Mouse (Mus musculus) forebrain, postnatal 0 days (tissue): Measurements from ENCODE around the gene Haus6. TPM values are rescaled to one million over a fixed set of nuclear protein-coding genes. Genes with fewer than 3 reads are reported as not detected.

Experiments
- ATAC-seq: fragments of 200-750 bp; cut with Nextera tagmentation; 2 replicates; pipeline ENCODE4 v1.8.0; 2017; ENCODE audit warnings: mild to moderate bottlenecking, moderate library complexity
- DNase-seq: peaks from one replicate; pipeline ENCODE4 v3.0.0-alpha.2; 2015
- H3K27ac ChIP-seq: fragments of 300-500 bp; sonication (generic); 2 replicates; pipeline ENCODE4 v1.5.1; 2014; ENCODE audit warnings: low read depth, mild to moderate bottlenecking, antibody characterized with exemption, low read length, moderate library complexity, mixed read lengths
- H3K27me3 ChIP-seq: fragments of 300-500 bp; sonication (generic); 2 replicates; pipeline ENCODE4 v1.6.1; 2014; ENCODE audit warnings: mild to moderate bottlenecking, low read length, mixed read lengths; ENCODE audit not compliant: insufficient read depth
- H3K36me3 ChIP-seq: fragments of 300-500 bp; sonication (generic); 2 replicates; pipeline ENCODE4 v1.6.1; 2014; ENCODE audit warnings: mild to moderate bottlenecking, moderate library complexity; ENCODE audit not compliant: insufficient read depth
- H3K4me1 ChIP-seq: fragments of 300-500 bp; sonication (generic); 2 replicates; pipeline ENCODE4 v1.6.1; 2014; ENCODE audit warnings: antibody characterized with exemption; ENCODE audit not compliant: insufficient read depth
- H3K4me2 ChIP-seq: fragments of 300-500 bp; sonication (generic); 2 replicates; pipeline ENCODE4 v1.6.1; 2014; ENCODE audit warnings: low read depth, mild to moderate bottlenecking, moderate library complexity
- H3K4me3 ChIP-seq: fragments of 300-500 bp; sonication (generic); 2 replicates; pipeline ENCODE4 v1.5.1; 2014; ENCODE audit warnings: low read depth, low read length, mixed read lengths
- H3K9ac ChIP-seq: fragments of 300-500 bp; sonication (generic); 2 replicates; pipeline ENCODE4 v1.6.1; 2014; ENCODE audit warnings: mild to moderate bottlenecking
- H3K9me3 ChIP-seq: fragments of 300-500 bp; sonication (generic); 2 replicates; pipeline ENCODE4 v1.6.1; 2016; ENCODE audit warnings: low read length
- CTCF ChIP-seq: sonication (generic); IDR thresholded peaks from 2 replicates; pipeline ENCODE4 v1.5.1; 2016; ENCODE audit warnings: antibody characterized with exemption, control low read depth, low read depth
- WGBS: fragments of 180-500 bp; shearing (Covaris S2); extraction: QIAGEN DNeasy Blood & Tissue Kit; methylation state at CpG from one replicate; pipeline ENCODE4 v1.1.7; 2014; 5-methylcytosine and 5-hydroxymethylcytosine counted together
- polyA plus RNA-seq: library from polyadenylated mRNA; unstranded; fragments of >200 nt; fragmentation: Nextera tagmentation; extraction: Ambion mirVana; gene quantifications from 2 replicates; pipeline ENCODE4 v1.2.1, GENCODE M21; 2015
- total RNA-seq: library from RNA; depleted of rRNA; stranded (reverse); fragments of >200 nt; gene quantifications from 2 replicates; pipeline ENCODE4 v1.2.3, GENCODE M21; 2014; rRNA removed

Gene Haus6
- total and polyA plus RNA-seq, 2 experiments from 2014 or later: 4.3 to 11.4 TPM

DNA sequence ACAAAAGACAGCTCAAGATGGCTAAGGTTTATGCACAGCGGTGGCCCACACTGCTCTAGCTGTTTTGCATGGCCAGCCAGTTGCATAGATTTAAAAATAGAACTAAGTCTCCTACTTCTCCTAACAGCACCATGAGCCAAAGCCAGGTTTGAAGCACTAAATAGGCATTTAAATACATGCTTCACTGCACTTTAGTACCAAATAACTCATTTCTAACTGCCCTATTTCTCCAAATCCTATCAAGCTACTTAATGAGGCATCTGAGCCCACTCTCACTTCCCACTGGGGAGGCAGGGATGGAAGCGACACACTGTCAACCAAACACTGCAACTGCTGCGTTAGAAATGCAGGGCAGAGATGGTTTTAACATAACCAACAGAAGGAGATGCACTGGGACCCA, 67.9 kb downstream of the Haus6 start:
- no peaks in the 10 kb centered on the region for H3K9me3 ChIP-seq
- no peaks in the 10 kb centered on the region for H3K27me3 ChIP-seq
- WGBS: 30% methylated on average over 3 of the region's 3 CpGs
- H3K27ac ChIP-seq: no peak overlapping the region
- no peak overlapping the region for H3K4me3 ChIP-seq
- no peak for ATAC-seq
- no peaks in the 10 kb centered on the region for H3K4me1 ChIP-seq
- no peak for TF ChIP-seq CTCF
- no peak overlapping the region for H3K9ac ChIP-seq
- no peak overlapping the region for H3K4me2 ChIP-seq
- no peak for DNase-seq
- H3K36me3 ChIP-seq: no peaks in the 10 kb centered on the region

DNA sequence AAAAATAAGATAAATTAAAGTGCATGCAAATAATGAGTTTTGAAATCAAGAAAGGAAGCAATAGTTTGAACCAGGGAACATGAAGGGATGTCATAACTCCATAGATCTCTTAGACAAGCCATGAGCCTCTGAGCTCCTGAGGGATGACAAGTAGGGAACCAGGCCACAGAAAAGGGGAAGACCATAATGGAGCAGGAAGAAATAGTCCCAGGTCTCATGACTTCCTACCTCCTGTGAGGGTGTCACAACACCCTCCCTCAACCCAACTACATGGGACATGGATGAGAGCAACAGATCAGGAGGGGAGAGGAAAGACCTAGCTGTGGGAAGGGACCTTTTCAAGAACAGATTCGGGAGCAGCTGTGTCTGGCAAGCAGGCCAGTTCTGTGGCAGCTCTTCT, 70.3 kb downstream of the Haus6 start:
- no peak for TF ChIP-seq CTCF
- no peak overlapping the region for H3K27ac ChIP-seq
- no peak overlapping the region for H3K4me3 ChIP-seq
- H3K9me3 ChIP-seq: no peaks in the 10 kb centered on the region
- WGBS: 90% methylated on average over 1 of the region's 1 CpGs
- no peaks in the 10 kb centered on the region for H3K27me3 ChIP-seq
- H3K9ac ChIP-seq: no peak overlapping the region
- DNase-seq (no peak), ATAC-seq (no peak)
- no peaks in the 10 kb centered on the region for H3K4me1 ChIP-seq
- no peak overlapping the region for H3K4me2 ChIP-seq
- H3K36me3 ChIP-seq: no peaks in the 10 kb centered on the region

DNA sequence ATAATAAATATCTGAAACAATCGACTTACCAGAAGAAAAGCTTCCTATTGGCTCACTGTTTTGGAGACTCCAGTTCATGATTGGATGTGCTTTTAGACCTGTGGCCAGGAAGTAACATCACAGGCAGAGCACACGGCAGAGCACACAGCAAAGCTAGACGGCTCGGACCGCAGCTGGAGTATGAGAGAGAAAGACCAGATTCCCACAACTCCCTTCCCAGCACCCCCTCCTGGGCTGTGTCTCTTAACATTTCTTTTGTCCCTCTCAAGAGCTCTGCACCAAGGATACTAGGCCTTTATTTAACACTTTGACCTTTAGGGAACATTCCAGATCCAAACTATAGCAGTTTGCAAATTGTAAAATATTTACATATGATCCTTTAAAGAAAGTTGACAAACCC, 72.9 kb downstream of the Haus6 start:
- H3K27me3 ChIP-seq: no peaks in the 10 kb centered on the region
- DNase-seq: no peak
- H3K4me1 ChIP-seq: no peaks in the 10 kb centered on the region
- no peak overlapping the region for H3K9ac ChIP-seq
- H3K27ac ChIP-seq: no peak overlapping the region
- no peak overlapping the region for H3K4me3 ChIP-seq
- H3K9me3 ChIP-seq: no peaks in the 10 kb centered on the region
- H3K36me3 ChIP-seq: no peaks in the 10 kb centered on the region
- no peak overlapping the region for H3K4me2 ChIP-seq
- TF ChIP-seq CTCF: no peak
- ATAC-seq: no peak
- 93% methylated on average over 5 of the region's 5 CpGs for WGBS

DNA sequence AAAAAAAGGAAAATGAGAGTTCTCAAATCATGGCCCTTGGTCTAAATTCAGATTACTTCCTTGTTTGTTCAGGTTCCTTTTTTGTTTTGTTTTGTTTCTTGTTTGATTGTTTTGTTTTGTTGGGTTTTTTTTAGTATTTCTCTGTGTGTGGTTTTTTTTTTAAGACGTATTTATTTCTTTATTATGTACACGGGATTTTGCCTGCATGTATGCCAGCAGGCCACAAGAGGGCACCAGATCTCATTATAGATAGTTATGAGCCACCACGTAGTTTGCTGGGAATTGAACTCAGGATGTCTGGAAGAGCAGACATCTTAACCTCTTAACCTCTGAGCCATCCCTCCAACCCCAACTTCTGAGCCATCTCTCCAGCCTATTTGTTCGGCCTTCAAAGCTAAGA, 73.9 kb downstream of the Haus6 start:
- no peak overlapping the region for H3K9ac ChIP-seq
- H3K4me3 ChIP-seq: no peak overlapping the region
- no peak overlapping the region for H3K4me2 ChIP-seq
- no peak for ATAC-seq
- H3K27ac ChIP-seq: no peak overlapping the region
- DNase-seq: peak; percentile 35
- H3K9me3 ChIP-seq: no peaks in the 10 kb centered on the region
- no peaks in the 10 kb centered on the region for H3K4me1 ChIP-seq
- peak; percentile 58 for TF ChIP-seq CTCF
- WGBS: 43% methylated on average over 4 of the region's 4 CpGs
- no peaks in the 10 kb centered on the region for H3K27me3 ChIP-seq
- H3K36me3 ChIP-seq: no peaks in the 10 kb centered on the region

DNA sequence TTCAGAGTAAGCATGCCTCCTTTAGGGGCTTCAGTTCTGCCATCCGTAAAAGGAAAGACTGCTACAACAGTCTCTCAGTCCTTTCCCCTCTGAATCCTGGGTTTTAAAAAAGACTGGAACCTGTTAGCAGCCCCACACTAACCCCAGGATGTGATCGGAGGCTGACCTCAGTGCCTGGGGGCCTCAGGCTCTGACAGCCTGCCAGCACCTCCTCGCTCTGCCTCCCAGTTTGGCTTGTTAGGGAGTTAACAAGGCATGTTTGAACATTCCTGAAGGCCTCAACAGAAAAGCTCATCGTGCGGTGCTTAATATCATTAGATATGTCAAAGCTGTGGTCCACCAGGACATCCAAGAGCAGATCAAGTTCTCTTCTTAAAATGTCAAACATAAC, 77.8 kb downstream of the Haus6 start:
- 67% methylated on average over 5 of the region's 5 CpGs for WGBS
- Histone ChIP-seq H3K4me3 (no peak overlapping the region), H3K27me3 (no peaks in the 10 kb centered on the region), H3K9ac (no peak overlapping the region), H3K27ac (no peak overlapping the region), H3K4me2 (no peak overlapping the region), H3K36me3 (no peaks in the 10 kb centered on the region), H3K9me3 (no peaks in the 10 kb centered on the region), H3K4me1 (no peaks in the 10 kb centered on the region)
- DNase-seq: no peak
- TF ChIP-seq CTCF: no peak
- ATAC-seq: no peak

DNA sequence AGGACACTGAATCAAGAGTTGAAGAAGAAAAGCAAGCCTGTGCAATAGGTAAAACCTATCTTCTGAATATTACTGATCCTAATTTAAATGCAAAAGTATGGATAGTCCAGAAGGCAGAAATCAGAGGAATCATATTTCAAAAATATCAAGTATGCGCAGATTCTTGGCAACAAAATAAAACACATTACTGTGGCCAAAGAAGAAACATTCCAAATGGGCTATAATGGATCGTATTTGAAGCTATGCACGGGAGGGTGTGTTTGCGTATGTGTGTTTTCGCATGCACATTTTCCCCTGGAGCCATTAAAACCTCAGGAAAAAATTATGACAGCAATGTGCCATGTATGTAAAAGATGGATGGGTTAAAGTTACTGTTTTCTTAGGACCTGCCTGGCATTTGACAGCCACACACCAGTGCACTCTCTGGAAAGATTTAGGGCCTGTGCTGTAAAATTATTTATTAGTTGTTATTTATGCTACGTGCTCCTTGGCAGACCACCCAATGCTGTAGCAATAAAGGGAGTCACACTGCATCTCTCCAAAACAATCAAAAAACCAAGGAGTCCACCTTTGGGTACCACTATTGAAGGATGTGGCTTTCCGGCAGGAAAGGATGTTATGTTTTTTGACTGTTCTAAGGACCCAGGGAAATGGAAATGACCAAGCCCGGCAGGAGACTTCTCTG, 78.3 kb downstream of the Haus6 start:
- DNase-seq (no peak), ATAC-seq (no peak)
- Histone ChIP-seq H3K9ac (no peak overlapping the region), H3K27me3 (no peaks in the 10 kb centered on the region), H3K4me3 (no peak overlapping the region), H3K4me2 (no peak overlapping the region), H3K36me3 (no peaks in the 10 kb centered on the region), H3K9me3 (no peaks in the 10 kb centered on the region), H3K27ac (no peak overlapping the region), H3K4me1 (no peaks in the 10 kb centered on the region)
- no peak for TF ChIP-seq CTCF
- 64% methylated on average over 8 of the region's 8 CpGs for WGBS

DNA sequence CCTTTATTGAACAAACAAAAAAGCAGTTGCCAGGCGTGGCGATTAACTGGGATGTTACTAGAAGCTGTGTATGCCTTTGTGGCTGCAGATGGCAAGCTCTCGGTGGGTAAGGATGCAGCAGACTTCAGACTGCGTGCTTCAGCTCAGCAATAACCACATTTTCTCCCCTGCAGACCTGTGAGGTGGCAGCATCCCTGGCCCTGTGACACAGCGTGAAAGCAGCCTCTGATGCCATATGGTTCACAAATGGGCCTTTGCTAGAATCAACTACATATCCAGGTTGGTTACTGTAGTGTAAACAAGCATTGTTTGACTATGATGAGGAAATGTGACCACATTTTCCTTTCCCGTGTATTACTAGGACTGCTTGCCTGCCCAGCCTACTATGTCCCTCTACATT, 82.7 kb downstream of the Haus6 start:
- Histone ChIP-seq H3K9me3 (no peaks in the 10 kb centered on the region), H3K27ac (no peak overlapping the region), H3K4me2 (no peak overlapping the region), H3K27me3 (no peaks in the 10 kb centered on the region), H3K4me3 (no peak overlapping the region), H3K4me1 (no peaks in the 10 kb centered on the region), H3K9ac (no peak overlapping the region), H3K36me3 (no peaks in the 10 kb centered on the region)
- WGBS: 65% methylated on average over 6 of the region's 6 CpGs
- no peak for ATAC-seq
- DNase-seq: no peak
- no peak for TF ChIP-seq CTCF

Other genes with a start within 250 kb of the Haus6 start
- not detected in 2 replicates for gene Saxo1, start 53.7 kb downstream of the Haus6 start, total RNA-seq
- not detected in 2 replicates for gene Saxo1, start 53.7 kb downstream of the Haus6 start, polyA plus RNA-seq
- 21.3 and 27.4 TPM in 2 replicates for gene Rraga, start 36.4 kb downstream of the Haus6 start, total RNA-seq
- 122 and 131 TPM in 2 replicates for gene Rraga, start 36.4 kb downstream of the Haus6 start, polyA plus RNA-seq
- 32.7 and 35.5 TPM in 2 replicates for gene Plin2, start 58.0 kb upstream of the Haus6 start, total RNA-seq
- 35.5 and 36.2 TPM in 2 replicates for gene Plin2, start 58.0 kb upstream of the Haus6 start, polyA plus RNA-seq
- gene Dennd4c, start 136.5 kb upstream of the Haus6 start, total RNA-seq: 11.6 and 28.7 TPM in 2 replicates
- gene Dennd4c, start 136.5 kb upstream of the Haus6 start, polyA plus RNA-seq: 0.89 and 1.9 TPM in 2 replicates
- 1,164 and 1,444 TPM in 2 replicates for gene Rps6, start 245.4 kb upstream of the Haus6 start, total RNA-seq
- gene Rps6, start 245.4 kb upstream of the Haus6 start, polyA plus RNA-seq: 342 and 386 TPM in 2 replicates